ENCODE assay signal across 8 mouse cellular contexts in the genomic region with DNA sequence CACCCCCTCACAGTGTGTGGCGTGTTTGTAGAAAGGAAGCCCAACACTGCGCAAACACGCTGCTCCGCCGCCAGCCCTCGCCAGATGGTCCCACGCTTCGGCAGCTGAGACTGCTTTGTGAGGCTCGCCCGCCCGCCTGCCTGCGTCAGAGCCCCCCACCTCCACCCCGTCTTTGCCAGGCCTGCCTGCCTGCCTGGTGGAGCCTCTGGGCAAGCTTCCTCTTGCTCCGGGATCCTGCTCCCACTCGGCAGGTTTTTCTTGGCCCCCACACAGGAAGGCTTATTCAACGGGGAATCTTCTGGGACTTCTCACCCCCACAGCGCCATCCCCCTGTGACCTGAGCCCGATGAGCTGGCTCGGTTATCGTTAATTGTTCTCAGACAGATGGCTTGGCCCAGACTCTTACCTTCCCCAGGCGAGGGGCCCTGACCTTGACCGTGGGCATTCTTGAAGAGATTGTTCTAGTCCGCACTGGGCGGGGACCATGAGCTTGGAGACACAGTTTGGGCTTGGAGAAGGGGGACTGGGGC. TPM values are rescaled to one million over a fixed set of nuclear protein-coding genes. Genes with fewer than 3 reads are reported as not detected.
DNase-seq lines count a peak whose midpoint lies in the region; ATAC-seq and TF ChIP-seq lines count a peak whose summit lies in the region.

No protein-coding gene starts in this region.

- peak overlapping the region; percentile 46 for H3K4me2 ChIP-seq in hindbrain, embryonic 14.5 days (replicated peaks)
- peak overlapping the region; percentile 31 for H3K4me2 ChIP-seq in midbrain, embryonic 11.5 days
- peak overlapping the region; percentile 59 for H3K4me2 ChIP-seq in stomach, embryonic 16.5 days (ENCODE audit: low read depth, low read length)

- H3K9ac ChIP-seq in hindbrain, embryonic 14.5 days: peak overlapping the region; percentile 54
- peak overlapping the region; percentile 48 for H3K9ac ChIP-seq in midbrain, embryonic 11.5 days (ENCODE audit: low read length)
- peak overlapping the region; percentile 70 for H3K9ac ChIP-seq in stomach, embryonic 16.5 days (ENCODE audit: low read length)

- ATAC-seq in hindbrain, embryonic 14.5 days (ENCODE audit: low FRiP score): peak; percentile 84
- ATAC-seq in midbrain, embryonic 11.5 days (ENCODE audit: low FRiP score): peak; percentile 90
- ATAC-seq in stomach, embryonic 16.5 days (ENCODE audit: insufficient read depth, low FRiP score): peak; percentile 81

- peak; percentile 72 to 83 for DNase-seq in adrenal gland, adult (ENCODE audit: inconsistent age in 2 of 2, low spot score in 1 of 2)
- DNase-seq in adrenal gland, adult 18-20 months (ENCODE audit: low spot score in 2 of 2): no peak
- peak; percentile 82 for DNase-seq in embryo, embryonic 10 days (ENCODE audit: low spot score)
- DNase-seq in gastrocnemius, adult 2 months: peak; percentile 76
- peak; percentile 77 for DNase-seq in hindbrain, embryonic 14.5 days (ENCODE audit: low spot score)
- peak; percentile 75 to 94 for DNase-seq in left cerebral cortex, adult 8-10 months (ENCODE audit: low spot score in 2 of 2)
- peak; percentile 92 for DNase-seq in midbrain, embryonic 11.5 days (ENCODE audit: low spot score, missing footprints)

- H3K27ac ChIP-seq in gastrocnemius, adult 2 months: peak overlapping the region; percentile 76
- H3K27ac ChIP-seq in hindbrain, embryonic 14.5 days: peak overlapping the region; percentile 87
- H3K27ac ChIP-seq in midbrain, embryonic 11.5 days (ENCODE audit: low read depth, low read length): peak overlapping the region; percentile 38
- peak overlapping the region; percentile 92 for H3K27ac ChIP-seq in stomach, embryonic 16.5 days (ENCODE audit: low read length)

- peaks cover 27% of the 10 kb centered on the region for H3K4me1 ChIP-seq in hindbrain, embryonic 14.5 days (replicated peaks; ENCODE audit: control insufficient read depth, insufficient read depth, low read length)
- peaks cover 17% of the 10 kb centered on the region for H3K4me1 ChIP-seq in midbrain, embryonic 11.5 days (ENCODE audit: control insufficient read depth, insufficient read depth, low read length)
- H3K4me1 ChIP-seq in stomach, embryonic 16.5 days (ENCODE audit: control insufficient read depth, insufficient read depth, low read length): peaks cover 14% of the 10 kb centered on the region

- no peak for TF ChIP-seq CTCF in gastrocnemius, adult 2 months (IDR thresholded peaks at IDR 0.05)

- WGBS in hindbrain, embryonic 14.5 days: 3% methylated on average over 24 of the region's 24 CpGs
- WGBS in midbrain, embryonic 11.5 days: 8% methylated on average over 24 of the region's 24 CpGs
- 6% methylated on average over 24 of the region's 24 CpGs for WGBS in stomach, embryonic 16.5 days

- H3K36me3 ChIP-seq in hindbrain, embryonic 14.5 days (replicated peaks; ENCODE audit: control insufficient read depth, insufficient read depth): no peaks in the 10 kb centered on the region
- H3K36me3 ChIP-seq in midbrain, embryonic 11.5 days (ENCODE audit: control insufficient read depth, insufficient read depth, low read length): no peaks in the 10 kb centered on the region
- H3K36me3 ChIP-seq in stomach, embryonic 16.5 days (ENCODE audit: control insufficient read depth, insufficient read depth, low read length): no peaks in the 10 kb centered on the region

- intact Hi-C loops in gastrocnemius, adult 2 months (cut with DNase I): no loop called here

- peak overlapping the region; percentile 58 for H3K4me3 ChIP-seq in gastrocnemius, adult 2 months
- H3K4me3 ChIP-seq in hindbrain, embryonic 14.5 days (replicated peaks; ENCODE audit: low read length): 0 out of 2 replicates have a peak overlapping the region, but pooled peaks have one; percentile 1
- no peak overlapping the region for H3K4me3 ChIP-seq in midbrain, embryonic 11.5 days (ENCODE audit: low read depth, low read length)
- H3K4me3 ChIP-seq in stomach, embryonic 16.5 days (replicated peaks; ENCODE audit: low read length): peak overlapping the region; percentile 33

- no peaks in the 10 kb centered on the region for H3K9me3 ChIP-seq in hindbrain, embryonic 14.5 days (ENCODE audit: control insufficient read depth, low read length)
- H3K9me3 ChIP-seq in midbrain, embryonic 11.5 days (ENCODE audit: control insufficient read depth, low read length): no peaks in the 10 kb centered on the region
- H3K9me3 ChIP-seq in stomach, embryonic 16.5 days (replicated peaks; ENCODE audit: control insufficient read depth, low read length): no peaks in the 10 kb centered on the region

- no peaks in the 10 kb centered on the region for H3K27me3 ChIP-seq in hindbrain, embryonic 14.5 days (ENCODE audit: control insufficient read depth, insufficient read depth, low read length)
- H3K27me3 ChIP-seq in midbrain, embryonic 11.5 days (ENCODE audit: control insufficient read depth, insufficient read depth, low read length): no peaks in the 10 kb centered on the region
- H3K27me3 ChIP-seq in stomach, embryonic 16.5 days (ENCODE audit: control insufficient read depth, insufficient read depth, low read length): no peaks in the 10 kb centered on the region

RNA-seq across cellular contexts. Expression of gene Ncor2, which starts 37.0 kb away (rescaled TPM):
- total RNA-seq in adrenal gland, adult 18-20 months (2021): 100 to 1,000 TPM; 195 to 242 TPM
- 100 to 1,000 TPM; 123 to 153 TPM for total RNA-seq in gastrocnemius, adult 2 months (2021)
- polyA plus RNA-seq in hindbrain, embryonic 14.5 days (2014; fragmentation: Nextera tagmentation; extraction: Ambion mirVana): 26.0 and 27.4 TPM in 2 replicates
- total RNA-seq in left cerebral cortex, adult 8-10 months (2022): 100 to 1,000 TPM; 171 to 184 (median 179) TPM
- polyA plus RNA-seq in midbrain, embryonic 11.5 days (2014; fragmentation: Nextera tagmentation; extraction: Ambion mirVana): 13.4 and 14.7 TPM in 2 replicates
- polyA plus RNA-seq in stomach, embryonic 16.5 days (2015; fragmentation: Nextera tagmentation; extraction: Ambion mirVana): 21.4 and 24.6 TPM in 2 replicates

Comparison
In these comparisons a context has a peak if more than half of its experiments do, and no peak if none do; other contexts are left out.
1. DNase-seq: peak in adrenal gland, adult (2 of 2), embryo, embryonic 10 days (single experiment), gastrocnemius, adult 2 months (single experiment), hindbrain, embryonic 14.5 days (single experiment), left cerebral cortex, adult 8-10 months (2 of 2) and midbrain, embryonic 11.5 days (single experiment); none in adrenal gland, adult 18-20 months (0 of 2).
2. H3K27ac ChIP-seq: peak in every context shown above with its lines; median percentile 92 in stomach, embryonic 16.5 days; 87 in hindbrain, embryonic 14.5 days; 76 in gastrocnemius, adult 2 months; 38 in midbrain, embryonic 11.5 days.
3. Peak in every context shown above with its lines, with median percentiles within 50 percentile points of each other: ATAC-seq, H3K4me2 ChIP-seq and H3K9ac ChIP-seq.